Mouse (Mus musculus): ENCODE results near the gene Tspoap1. TPM values are rescaled to one million over a fixed set of nuclear protein-coding genes. Genes with fewer than 3 reads are reported as not detected.

The Tspoap1 gene
- polyA plus RNA-seq, 1 experiment from 2014 or later, result 40.6 TPM

DNA sequence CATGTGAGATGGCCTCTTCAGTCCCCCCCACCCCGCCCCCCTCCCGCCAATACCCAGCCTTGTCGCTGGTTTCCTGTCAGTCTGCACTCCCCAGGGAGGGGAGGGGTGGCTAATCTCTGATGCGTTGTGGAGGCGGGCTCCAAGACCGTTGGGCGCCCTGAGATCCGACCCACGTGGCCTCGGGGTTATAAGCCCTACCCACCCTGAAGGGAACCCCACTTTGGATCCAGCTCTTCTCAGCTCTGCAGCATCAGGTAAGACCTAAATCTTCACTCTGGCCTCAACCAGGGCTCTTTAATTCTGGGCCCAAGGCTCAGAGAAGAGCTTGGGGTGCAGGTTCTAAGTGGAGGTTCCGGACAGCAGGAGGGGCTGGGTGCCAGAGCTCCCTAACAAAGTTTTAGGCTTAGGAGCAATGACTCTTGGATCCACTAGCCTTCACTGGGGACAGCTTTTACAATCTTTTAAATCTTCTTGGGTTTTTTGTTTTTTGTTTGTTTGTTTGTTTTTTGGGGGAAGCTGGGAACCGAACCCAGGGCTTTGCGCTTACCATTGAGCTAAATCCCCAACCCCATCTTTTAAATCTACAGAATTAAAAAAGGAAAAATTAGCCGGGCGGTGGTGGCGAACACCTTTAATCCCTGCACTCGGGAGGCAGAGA, 4.9 kb upstream of the Tspoap1 start:
- Histone ChIP-seq H3K9ac (replicated peaks) (no peak overlapping the region), H3K9me3 (no peaks in the 10 kb centered on the region), H3K4me1 (peaks cover 11% of the 10 kb centered on the region), H3K36me3 (no peaks in the 10 kb centered on the region), H3K4me3 (no peak overlapping the region), H3K27me3 (peaks cover 8% of the 10 kb centered on the region), H3K27ac (replicated peaks) (no peak overlapping the region), H3K4me2 (replicated peaks) (no peak overlapping the region)
- ATAC-seq (ENCODE audit: low FRiP score, low read depth), result no peak
- WGBS, result 76% methylated on average over 17 of the region's 17 CpGs

DNA sequence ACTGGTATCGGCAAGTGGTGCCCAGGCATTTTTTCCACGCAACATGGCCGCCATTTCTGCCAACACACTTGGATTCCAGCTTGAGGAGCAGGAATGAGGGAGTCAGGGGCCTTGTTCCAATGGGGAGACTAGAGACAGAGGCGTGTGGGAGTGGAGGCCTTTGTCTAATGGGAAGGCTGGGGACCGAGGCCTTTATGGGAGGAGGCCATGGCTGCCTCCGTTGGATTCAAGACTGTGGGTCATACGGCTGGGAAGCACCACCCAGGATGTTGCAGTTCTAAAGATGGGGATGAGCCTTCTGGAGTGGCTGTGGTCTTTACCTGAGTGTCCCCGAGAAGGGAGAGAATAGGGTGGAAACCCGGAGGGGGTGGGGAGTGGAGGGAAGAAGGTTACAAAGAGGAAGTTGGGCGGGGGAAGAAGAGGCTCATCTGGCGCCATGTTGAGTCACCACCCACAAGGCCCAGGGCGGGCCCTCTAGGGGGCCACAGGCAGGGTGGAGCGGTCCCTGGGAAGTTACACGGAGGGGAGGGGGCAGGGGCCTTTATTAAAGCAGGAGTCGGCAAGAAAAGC, 4.0 kb upstream of the Tspoap1 start:
- H3K4me3 ChIP-seq, result no peak overlapping the region
- H3K27ac ChIP-seq (replicated peaks), result no peak overlapping the region
- H3K27me3 ChIP-seq, result peaks cover 17% of the 10 kb centered on the region
- H3K9me3 ChIP-seq, result no peaks in the 10 kb centered on the region
- no peak overlapping the region for H3K4me2 ChIP-seq (replicated peaks)
- H3K4me1 ChIP-seq, result peaks cover 14% of the 10 kb centered on the region
- no peaks in the 10 kb centered on the region for H3K36me3 ChIP-seq
- ATAC-seq (ENCODE audit: low FRiP score, low read depth), result no peak
- no peak overlapping the region for H3K9ac ChIP-seq (replicated peaks)
- 85% methylated on average over 15 of the region's 15 CpGs for WGBS

DNA sequence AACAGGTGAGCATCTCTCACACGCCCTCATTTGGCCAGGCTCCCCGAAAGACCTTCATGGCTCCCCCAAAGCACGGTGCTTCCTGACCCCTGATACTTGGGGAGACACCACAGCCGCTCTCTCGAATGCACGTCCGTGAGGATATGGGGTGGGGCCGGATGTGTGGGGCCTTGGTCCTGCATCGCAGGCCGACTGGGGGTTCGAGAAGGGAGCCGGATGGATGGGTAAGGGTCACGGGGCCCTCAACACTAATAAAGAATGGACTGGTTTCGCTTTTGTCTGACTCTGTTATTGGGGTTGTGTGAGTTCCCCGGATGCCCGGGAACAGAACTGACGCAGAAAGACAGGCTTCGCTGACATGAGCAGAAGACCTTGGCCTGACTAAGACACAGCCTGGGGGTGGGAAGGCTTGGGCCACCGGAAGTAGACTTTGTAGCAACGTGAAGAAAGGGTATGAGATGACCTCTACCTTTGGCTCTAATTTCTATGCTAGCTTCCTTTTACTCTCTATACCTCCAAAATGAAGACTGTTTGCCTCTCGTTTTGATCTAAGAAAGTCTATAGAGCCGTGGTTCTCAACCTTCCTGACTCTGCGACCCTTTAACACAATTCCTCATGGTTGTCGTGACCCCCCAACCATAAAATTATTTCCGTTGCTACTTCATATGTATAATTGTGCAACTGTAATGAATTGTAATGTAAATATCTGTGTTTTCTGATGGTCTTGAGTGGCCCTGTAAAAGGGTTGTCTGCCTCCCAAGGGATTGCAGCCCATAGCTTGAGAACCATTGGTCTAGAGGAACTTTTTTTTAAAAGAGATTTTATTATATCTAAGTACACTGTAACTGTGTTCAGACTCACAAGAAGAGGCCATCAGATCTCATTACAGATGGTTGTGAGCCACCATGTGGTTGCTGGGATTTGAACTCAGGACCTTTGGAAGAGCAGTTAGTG, 3.1 kb upstream of the Tspoap1 start:
- Histone ChIP-seq H3K36me3 (no peaks in the 10 kb centered on the region), H3K4me3 (no peak overlapping the region)

DNA sequence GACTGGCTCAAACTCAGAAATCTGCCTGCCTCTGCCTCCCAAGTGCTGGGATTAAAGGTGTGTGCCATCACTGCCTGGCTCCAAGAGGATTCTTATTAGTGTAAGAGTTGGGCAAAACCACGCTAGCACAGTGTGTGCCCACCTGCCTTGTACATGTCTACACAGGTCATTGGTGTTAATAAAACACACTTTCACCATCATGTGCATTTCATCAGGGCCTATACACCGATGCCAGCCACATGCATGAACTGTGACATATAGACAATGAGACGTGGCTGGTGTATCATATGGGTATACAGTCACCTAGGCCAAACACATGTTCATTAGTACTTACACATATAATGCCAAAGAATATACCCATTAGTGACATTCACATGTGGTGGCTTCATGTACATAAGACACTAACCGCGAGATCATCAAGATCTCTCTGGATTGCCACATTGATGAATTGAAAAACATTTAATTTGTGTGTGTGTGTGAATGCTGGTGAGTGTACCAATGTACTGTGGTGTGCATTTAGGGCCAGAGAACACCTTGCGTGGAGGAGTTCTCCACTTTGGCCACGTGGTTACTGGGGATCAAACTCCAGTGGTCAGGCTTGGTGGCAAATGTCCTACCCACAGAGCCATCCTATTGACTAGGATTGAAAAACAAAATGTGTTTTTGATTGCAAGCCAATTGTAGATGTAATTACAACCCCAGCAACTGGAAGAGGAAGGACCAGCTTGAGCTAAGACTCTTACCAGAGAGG, 2.0 kb upstream of the Tspoap1 start:
- H3K4me1 ChIP-seq, result peaks cover 31% of the 10 kb centered on the region
- peaks cover 37% of the 10 kb centered on the region for H3K27me3 ChIP-seq
- H3K4me2 ChIP-seq (replicated peaks), result no peak overlapping the region
- no peak overlapping the region for H3K27ac ChIP-seq (replicated peaks)
- no peak for ATAC-seq (ENCODE audit: low FRiP score, low read depth)
- H3K4me3 ChIP-seq, result no peak overlapping the region
- 80% methylated on average over 7 of the region's 7 CpGs for WGBS
- H3K36me3 ChIP-seq, result no peaks in the 10 kb centered on the region
- no peaks in the 10 kb centered on the region for H3K9me3 ChIP-seq
- H3K9ac ChIP-seq (replicated peaks), result no peak overlapping the region

More for the DNA sequence above, 3.1 kb upstream of the Tspoap1 start:
- no peak overlapping the region for H3K9ac ChIP-seq (replicated peaks)
- ATAC-seq (ENCODE audit: low FRiP score, low read depth), result no peak
- WGBS, result 89% methylated on average over 25 of the region's 25 CpGs
- no peak overlapping the region for H3K27ac ChIP-seq (replicated peaks)
- no peaks in the 10 kb centered on the region for H3K9me3 ChIP-seq
- H3K4me2 ChIP-seq (replicated peaks), result no peak overlapping the region
- H3K4me1 ChIP-seq, result peaks cover 20% of the 10 kb centered on the region
- peaks cover 26% of the 10 kb centered on the region for H3K27me3 ChIP-seq

DNA sequence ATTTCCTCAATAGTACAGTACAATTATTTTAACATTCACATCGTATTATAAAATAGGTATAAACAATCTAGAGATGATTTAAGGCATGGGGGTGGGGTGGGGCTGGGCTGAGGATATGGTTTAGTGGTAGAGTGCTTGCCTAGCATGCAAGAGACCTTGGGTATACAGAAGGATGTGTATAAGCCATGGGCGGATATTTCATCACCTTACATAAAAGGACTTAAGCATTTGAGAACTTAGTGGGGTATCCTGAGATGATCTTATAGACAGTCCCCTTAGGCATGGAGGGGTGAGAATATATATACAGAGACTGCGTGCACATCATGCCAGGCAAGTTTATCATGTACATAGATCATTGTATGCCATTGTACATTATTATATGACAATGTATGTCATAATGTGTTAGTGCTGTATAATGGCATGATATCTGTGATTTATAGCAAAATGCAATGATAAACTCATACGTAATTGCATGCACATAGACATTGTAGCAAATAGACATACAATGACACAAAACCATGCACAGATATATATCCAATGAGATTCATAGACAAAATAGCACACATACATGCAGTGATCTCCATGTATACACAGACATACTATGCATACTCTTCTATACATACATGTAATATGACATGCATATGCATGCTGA, 1.3 kb upstream of the Tspoap1 start:
- whole genome bisulfite sequencing, result 77% methylated on average over 4 of the region's 4 CpGs
- Histone ChIP-seq H3K4me2 (replicated peaks) (no peak overlapping the region), H3K9me3 (no peaks in the 10 kb centered on the region), H3K36me3 (no peaks in the 10 kb centered on the region), H3K9ac (replicated peaks) (no peak overlapping the region), H3K4me1 (peaks cover 38% of the 10 kb centered on the region), H3K27ac (replicated peaks) (no peak overlapping the region), H3K27me3 (peaks cover 42% of the 10 kb centered on the region), H3K4me3 (no peak overlapping the region)
- ATAC-seq (ENCODE audit: low FRiP score, low read depth), result no peak

DNA sequence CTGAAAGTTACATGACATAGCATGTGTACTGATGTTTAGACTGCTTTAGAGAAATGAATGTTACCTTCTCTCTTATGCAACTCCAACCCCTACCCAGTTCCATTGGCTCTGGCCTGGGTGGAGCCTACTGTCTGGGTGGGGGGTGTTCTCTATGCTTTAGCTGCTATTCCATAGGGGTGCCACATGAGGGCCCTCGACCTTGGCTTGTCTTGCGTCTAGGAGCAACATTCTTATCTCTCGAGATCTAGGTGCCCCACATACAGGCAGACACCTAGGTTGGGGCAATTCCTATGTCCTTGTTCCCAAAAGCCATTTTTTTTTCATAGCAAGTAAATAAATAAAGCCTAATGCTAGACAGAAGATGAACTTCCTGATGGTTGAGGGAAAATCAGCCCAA, 734 bp upstream of the Tspoap1 start:
- no peak overlapping the region; the same call in 1 of the 2 replicates for H3K4me3 ChIP-seq
- peaks cover 43% of the 10 kb centered on the region for H3K27me3 ChIP-seq
- no peaks in the 10 kb centered on the region for H3K36me3 ChIP-seq
- H3K4me1 ChIP-seq, result peaks cover 43% of the 10 kb centered on the region
- ATAC-seq (ENCODE audit: low FRiP score, low read depth), result no peak
- peak overlapping the region; percentile 77 for H3K27ac ChIP-seq (replicated peaks)
- WGBS, result under 1% methylated on average over 3 of the region's 3 CpGs
- H3K9me3 ChIP-seq, result no peaks in the 10 kb centered on the region
- peak overlapping the region; percentile 98 for H3K4me2 ChIP-seq (replicated peaks)
- H3K9ac ChIP-seq (replicated peaks), result 0 out of 2 replicates have a peak overlapping the region, but pooled peaks have one; percentile 65

DNA sequence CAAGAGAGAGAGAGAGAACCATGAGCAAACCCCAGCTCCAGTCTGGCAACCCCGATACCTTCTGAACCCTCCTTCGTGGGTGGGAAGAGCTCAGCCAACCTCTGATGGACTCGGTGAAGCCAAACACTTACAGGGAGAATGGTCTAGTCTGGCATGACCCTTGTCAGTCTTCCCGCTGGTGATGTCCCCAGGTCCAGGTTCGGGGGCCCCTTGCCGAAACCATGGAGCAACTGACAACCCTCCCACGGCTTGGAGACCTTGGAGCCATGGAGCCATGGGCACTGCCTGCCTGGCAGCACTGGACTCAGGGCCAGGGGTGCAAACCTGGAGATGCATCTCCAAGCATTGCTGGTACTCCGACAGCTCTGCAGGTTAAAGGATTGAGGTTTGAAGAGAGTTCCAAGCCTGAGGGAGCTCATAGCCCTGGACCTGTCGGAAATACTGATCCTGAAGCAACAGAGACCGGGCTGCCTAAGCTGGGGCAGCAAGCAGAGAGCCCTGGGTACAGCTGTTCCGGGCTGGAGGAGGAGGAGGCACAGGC, 910 bp downstream of the Tspoap1 start:
- no peak for ATAC-seq (ENCODE audit: low FRiP score, low read depth)
- Histone ChIP-seq H3K27me3 (peaks cover 60% of the 10 kb centered on the region), H3K4me2 (replicated peaks) (peak overlapping the region; percentile 98), H3K9me3 (no peaks in the 10 kb centered on the region), H3K4me1 (peaks cover 52% of the 10 kb centered on the region), H3K4me3 (peak overlapping the region; percentile 74), H3K9ac (replicated peaks) (peak overlapping the region; percentile 65), H3K36me3 (no peaks in the 10 kb centered on the region), H3K27ac (replicated peaks) (no peak overlapping the region; the same call in 1 of the 2 replicates)
- WGBS, result 66% methylated on average over 11 of the region's 11 CpGs

DNA sequence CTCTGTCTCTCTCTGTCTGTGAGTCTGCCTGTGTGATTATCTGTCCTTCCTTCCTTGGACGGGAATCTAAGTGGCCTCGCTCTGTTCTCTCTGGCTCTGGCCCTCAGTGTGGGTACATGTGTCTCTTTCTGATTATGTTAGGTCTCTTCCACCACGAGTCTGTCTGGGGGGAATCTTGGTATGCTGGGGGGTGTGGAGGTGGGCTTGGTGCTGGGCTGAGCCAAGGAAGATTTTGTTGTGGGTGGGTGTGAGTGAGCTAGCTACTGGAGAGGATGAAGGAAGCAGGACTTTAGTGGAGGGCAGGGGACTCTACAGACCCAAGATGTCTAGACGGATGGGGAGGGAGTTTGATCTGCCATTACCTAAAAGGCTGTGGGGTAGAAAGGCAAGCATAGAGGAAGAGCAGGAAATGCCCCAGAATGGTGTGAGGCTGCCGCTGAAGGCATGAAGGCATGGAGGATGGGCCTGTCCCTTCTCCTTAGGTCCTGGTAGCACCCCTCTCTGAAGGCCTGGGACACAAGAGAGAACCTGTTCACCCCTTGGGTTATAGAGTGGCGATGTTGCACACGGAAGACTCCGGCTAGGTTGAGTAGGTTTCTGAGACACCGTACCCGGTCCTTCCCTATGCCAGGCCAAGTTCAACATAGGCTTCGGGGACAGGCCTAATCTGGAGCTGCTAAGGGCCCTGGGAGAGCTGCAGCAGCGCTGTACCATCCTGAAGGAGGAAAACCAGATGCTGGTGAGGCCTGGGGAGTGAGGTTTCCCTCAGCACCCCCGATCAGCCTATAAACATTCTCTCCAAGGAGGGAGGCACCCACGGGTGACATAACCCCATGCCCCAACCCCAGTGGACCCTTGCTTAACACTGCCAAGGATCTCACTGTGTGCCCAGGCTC, 1.7 kb downstream of the Tspoap1 start:
- Histone ChIP-seq H3K4me2 (replicated peaks) (peak overlapping the region; percentile 98), H3K36me3 (no peaks in the 10 kb centered on the region), H3K9me3 (no peaks in the 10 kb centered on the region), H3K4me3 (peak overlapping the region; percentile 74), H3K27me3 (peaks cover 67% of the 10 kb centered on the region), H3K4me1 (peaks cover 52% of the 10 kb centered on the region), H3K9ac (replicated peaks) (peak overlapping the region; percentile 82), H3K27ac (replicated peaks) (0 out of 2 replicates have a peak overlapping the region, but pooled peaks have one; percentile 58)
- WGBS, result 80% methylated on average over 14 of the region's 14 CpGs
- no peak for ATAC-seq (ENCODE audit: low FRiP score, low read depth)

DNA sequence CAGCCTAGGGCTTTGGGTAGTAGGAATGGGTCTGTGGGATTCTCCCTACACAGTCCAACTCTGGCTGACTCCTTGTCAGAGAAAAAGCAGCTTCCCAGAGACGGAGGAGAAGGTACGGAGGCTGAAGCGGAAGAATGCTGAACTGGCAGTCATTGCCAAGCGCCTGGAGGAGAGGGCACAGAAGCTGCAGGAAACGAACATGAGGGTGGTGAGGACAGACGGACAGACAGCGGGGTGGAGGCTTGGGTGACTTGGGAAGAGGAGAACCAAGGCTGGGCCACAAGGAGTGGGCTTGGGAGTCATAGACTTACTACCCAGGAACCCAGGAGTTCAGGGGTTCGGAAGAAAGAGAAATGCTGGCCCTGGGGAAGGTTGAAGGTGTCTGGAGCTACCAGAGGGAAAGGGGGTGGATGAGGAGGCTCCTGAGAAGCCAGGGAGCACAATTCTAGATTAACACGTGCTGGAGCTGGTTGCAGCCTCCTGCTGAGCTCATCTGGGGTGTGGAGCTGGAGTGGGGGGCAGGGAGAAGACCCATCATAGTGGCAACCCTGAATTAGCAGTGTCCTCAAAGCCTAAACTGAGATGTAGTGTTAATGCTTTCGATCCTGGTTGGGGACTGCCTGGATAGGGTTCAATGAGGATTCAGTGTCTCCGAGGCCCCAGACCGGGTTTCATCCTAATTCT, 2.5 kb downstream of the Tspoap1 start:
- H3K4me3 ChIP-seq, result peak overlapping the region; percentile 74
- peaks cover 52% of the 10 kb centered on the region for H3K4me1 ChIP-seq
- H3K9me3 ChIP-seq, result no peaks in the 10 kb centered on the region
- no peaks in the 10 kb centered on the region for H3K36me3 ChIP-seq
- H3K27me3 ChIP-seq, result peaks cover 67% of the 10 kb centered on the region
- peak overlapping the region; percentile 82 for H3K9ac ChIP-seq (replicated peaks)
- peak overlapping the region; percentile 98 for H3K4me2 ChIP-seq (replicated peaks)
- WGBS, result 43% methylated on average over 12 of the region's 12 CpGs
- H3K27ac ChIP-seq (replicated peaks), result peak overlapping the region; percentile 58
- ATAC-seq (ENCODE audit: low FRiP score, low read depth), result no peak

DNA sequence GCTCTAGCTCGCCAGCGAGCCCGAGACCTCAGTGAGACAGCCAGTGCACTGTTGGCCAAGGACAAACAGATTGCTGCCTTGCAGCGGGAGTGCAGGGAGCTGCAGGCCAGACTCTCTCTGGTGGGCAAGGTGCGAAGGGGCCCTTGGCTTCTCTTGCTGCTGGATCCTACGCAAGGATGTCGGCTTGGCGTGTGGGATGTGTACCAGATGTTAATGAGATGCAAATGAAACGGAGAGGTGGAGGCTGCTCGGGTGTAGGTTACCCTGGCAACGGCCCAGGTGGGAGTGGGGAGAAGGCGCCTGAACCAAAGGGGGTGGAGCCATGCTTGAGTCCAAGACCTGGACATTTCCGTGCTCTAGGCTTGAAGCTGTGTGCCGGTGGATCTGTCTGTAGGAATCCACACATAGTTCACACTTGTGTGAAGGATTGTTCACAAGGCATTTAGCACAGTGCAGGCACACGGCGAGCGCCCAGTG, 3.2 kb downstream of the Tspoap1 start:
- WGBS, result under 1% methylated on average over 17 of the region's 17 CpGs

More for the DNA sequence above, 3.2 kb downstream of the Tspoap1 start:
- no peaks in the 10 kb centered on the region for H3K9me3 ChIP-seq
- peak overlapping the region; percentile 98 for H3K4me2 ChIP-seq (replicated peaks)
- H3K27ac ChIP-seq (replicated peaks), result peak overlapping the region; percentile 58
- H3K4me1 ChIP-seq, result peaks cover 52% of the 10 kb centered on the region
- peaks cover 67% of the 10 kb centered on the region for H3K27me3 ChIP-seq
- peaks cover 4% of the 10 kb centered on the region; the same call in 1 of the 2 replicates for H3K36me3 ChIP-seq
- peak; percentile 60 for ATAC-seq (ENCODE audit: low FRiP score, low read depth)
- H3K9ac ChIP-seq (replicated peaks), result peak overlapping the region; percentile 82
- H3K4me3 ChIP-seq, result peak overlapping the region; percentile 74
